Mouse (Mus musculus) gastrocnemius, postnatal 36 days (tissue): ENCODE data around the gene Dusp23. TPM values are rescaled to one million over a fixed set of nuclear protein-coding genes. Genes with fewer than 3 reads are reported as not detected.

Experiments used
- DNase-seq, 2 experiments: peaks; one replicate each; pipeline ENCODE4 v3.0.0; 2022
- intact Hi-C: fragments of 180-260 bp; cut with DNase I; formaldehyde crosslinking; loops from one replicate; pipeline ENCODE4 v1.15.1; 2025
- total RNA-seq, 2 experiments: library from RNA; stranded (reverse); gene quantifications; 2 replicates each; pipeline ENCODE4 v1.2.3; 2021

The Dusp23 gene
- total RNA-seq, 2 experiments from 2014 or later: 30.8 to 31.8 TPM

DNA sequence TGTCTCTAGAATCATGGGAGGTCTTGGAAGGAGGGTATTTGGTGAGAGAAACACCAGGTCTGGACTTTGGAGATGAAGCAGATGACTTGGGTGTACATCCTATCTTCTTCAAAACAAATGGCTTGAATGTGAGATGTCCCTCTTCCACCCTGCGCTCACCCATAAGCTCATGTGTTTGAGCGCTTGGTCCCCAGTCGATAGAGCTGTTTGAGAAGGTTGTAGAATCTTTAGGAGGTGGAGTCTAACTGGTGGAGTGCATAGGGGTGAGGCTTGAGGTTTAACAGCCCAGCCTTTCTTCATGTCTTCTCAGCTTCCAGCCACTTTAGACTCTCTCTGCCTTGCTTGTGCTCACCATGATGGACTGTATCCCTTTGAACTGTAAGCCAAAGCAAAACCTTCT is 6.5 kb downstream of the Dusp23 start:
- intact Hi-C loops: no loop called here
- no peak for DNase-seq

DNA sequence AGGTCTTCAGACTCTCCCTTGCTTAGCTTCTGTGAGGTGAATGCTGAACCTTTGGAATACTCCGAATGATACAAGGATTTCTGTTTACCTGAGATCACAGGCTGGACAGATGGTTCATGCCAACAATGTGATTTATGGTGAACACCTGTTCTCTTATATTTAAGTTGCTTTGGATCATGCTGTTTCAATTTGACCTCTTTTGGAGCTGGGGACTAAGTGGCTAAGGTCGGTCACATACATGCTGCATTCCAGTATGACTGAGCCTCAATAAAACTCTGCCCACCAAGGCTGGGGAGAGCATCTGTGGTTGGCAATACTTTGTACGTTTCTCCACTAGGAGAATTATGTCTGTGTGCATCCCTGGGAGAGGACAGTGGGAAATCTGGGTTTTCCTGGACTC is 8.7 kb downstream of the Dusp23 start:
- no peak for DNase-seq
- intact Hi-C loops: no loop called here

DNA sequence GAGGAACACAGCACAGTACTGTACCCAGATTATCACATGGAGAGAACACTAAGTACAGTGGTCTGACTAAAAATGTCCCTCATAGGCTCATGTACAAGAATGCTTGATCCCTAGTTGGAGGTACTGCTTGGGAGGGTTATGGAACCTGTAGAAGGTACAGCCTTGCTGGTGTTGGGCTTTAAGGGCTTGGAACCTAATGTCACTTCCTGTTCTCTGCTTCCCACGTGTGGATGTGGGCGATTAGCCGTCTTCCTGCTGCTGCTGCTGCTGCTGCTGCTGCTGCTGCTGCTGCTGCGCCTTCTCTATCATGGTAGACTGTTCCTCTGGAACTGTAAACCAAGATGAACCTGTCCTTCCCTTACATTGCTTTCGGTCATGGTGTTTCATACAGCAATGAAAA is 9.2 kb downstream of the Dusp23 start:
- DNase-seq: no peak
- intact Hi-C loops: no loop called here

DNA sequence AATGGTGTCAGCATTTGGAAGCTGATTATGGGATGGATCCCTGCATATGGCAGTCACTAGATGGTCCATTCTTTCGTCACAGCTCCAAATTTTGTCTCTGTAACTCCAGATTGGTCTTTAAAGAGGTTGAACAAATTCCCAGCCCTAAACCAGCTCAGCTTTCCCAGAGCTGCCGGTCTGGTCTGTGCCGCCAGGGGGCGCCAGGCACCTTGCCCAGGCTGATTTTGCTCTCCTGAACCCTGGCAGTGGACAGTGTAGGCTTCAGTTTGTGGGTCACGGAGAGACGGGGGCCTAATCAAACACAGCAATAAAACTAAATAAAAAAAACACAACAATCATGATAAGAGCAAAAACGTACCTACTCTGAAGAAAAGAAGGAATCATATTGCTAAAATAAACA is 13.5 kb downstream of the Dusp23 start:
- DNase-seq: peak; percentile 69 to 74
- intact Hi-C loops: no loop called here

DNA sequence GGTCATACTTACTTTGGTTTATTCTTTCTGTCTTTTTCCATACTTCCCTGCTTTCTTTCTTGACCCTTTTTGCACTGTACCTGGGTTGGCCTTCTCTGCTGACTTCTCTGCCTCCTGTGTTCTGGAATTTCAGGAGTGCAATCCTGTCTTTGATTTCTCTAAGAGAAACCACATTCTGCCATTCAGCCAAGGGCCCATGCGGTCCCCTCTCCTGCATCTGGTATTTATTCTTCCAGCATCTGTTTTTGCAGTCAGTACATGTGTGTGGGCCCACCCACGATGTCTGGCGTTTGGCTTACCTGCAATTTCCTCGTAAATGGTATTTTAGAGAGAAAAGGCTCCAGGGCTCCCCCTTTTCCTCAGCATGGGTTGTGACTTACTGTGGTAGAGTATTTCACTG is 14.6 kb downstream of the Dusp23 start:
- no peak for DNase-seq
- intact Hi-C loops: no loop called here

GRCm38 (mm10) chr1:172617365-172618076 is 15.2 kb downstream of the Dusp23 start:
- intact Hi-C loops: no loop called here
- DNase-seq: no peak

DNA sequence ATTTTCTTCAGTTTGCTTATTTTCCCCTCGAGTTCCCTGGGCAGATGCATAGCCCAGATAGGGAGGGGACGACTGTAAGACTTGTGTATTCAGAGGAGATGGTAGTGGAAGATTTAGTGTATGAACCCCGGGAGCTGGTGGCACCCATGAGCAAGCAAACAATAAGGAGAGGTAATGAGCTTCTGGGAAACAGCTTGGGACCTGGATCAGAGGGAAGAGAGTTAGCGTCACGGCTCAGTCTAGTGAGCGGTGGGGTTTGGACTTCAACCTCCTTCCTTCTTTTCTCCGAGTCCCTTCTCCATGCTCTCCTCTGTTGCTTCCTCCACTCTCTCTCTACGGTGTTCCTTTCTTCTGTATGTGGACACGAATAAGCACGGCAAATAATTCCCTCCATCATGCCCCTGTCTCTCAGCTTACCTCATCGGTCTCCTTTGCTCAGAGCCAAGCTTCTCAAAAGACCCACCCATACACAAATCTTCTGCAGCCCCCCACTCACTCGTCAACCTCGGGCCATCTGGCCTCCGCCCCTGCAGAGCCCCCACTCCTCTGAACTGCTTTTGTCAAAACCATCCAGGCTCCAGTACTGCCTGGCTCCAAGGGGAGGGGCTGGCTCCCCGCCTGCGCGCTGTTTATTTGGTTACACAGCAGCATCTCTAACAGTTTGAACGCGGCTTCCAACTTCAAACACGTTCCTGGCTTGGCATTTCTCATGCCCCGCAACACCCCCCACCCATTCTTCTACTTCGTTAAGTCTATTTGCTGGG is 16.0 kb downstream of the Dusp23 start:
- intact Hi-C loops: no loop called here
- no peak for DNase-seq

DNA sequence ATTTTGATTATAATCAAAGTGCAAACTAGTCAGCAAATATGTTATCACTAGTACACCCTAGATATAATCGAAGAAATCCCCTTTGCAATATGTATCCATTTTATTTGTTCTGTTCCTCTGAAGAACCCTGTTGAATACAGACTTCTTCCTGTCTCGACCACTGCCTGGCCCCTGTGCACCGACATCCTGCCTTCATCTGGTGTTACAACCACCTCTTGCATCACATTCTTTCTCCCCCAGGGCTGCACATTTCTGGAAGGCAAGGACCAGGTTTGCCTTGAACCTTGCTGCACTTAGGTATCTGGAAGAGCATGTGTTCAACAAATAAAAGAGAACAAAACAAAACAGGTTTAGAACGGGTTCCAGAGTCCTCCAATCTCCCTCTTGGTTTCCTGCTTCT is 17.4 kb downstream of the Dusp23 start:
- no peak for DNase-seq
- intact Hi-C loops: no loop called here

GRCm38 (mm10) chr1:172614654-172615053 is 18.1 kb downstream of the Dusp23 start:
- no peak for DNase-seq
- intact Hi-C loops: loop anchor here (5.0 kb wide), 1 partner anchor 87 kb away; no protein-coding TSS in a partner anchor

DNA sequence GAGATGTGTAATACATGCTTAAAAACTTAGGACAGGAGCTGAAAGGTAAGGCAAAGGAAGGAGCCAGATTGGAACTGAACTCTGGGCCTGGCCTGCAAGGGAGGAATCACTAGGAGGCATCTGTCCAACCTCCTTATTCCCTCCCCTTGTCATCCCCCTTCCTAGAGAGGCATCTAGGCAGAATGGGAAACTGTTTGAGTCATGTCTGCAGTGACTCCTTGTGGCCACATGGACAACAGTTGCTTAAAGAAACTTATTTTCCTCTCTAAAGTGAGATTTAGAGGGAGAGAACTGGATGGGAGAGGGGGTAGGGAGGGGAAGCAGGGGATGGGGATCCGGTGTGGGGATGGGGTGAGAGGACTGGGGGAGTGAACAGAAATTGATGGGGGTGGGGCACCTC is 20.0 kb downstream of the Dusp23 start:
- no peak for DNase-seq
- intact Hi-C loops: loop anchor here (5.0 kb wide), 1 partner anchor 85 kb away; no protein-coding TSS in a partner anchor

DNA sequence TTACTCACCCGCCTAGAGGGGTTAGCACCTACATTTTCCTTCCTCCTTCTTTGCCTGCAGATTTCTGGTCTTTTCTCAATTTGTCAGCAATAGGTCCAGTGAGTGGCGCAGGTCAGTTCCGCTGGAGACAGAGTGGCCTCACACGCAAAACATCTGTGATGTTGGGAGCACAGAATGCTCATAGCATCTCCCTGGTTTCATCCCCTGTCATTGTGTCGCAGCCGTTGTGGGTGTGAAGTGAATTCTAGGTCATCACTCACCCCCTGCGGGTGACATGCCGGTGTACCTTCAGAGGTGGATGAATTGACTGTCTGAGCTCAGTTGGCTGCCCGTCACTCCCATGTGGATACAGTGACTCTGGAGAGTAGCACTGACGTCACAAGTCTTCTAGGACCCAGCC is 21.5 kb downstream of the Dusp23 start:
- intact Hi-C loops: loop anchor here (5.0 kb wide), 1 partner anchor 84 kb away; no protein-coding TSS in a partner anchor
- no peak for DNase-seq

DNA sequence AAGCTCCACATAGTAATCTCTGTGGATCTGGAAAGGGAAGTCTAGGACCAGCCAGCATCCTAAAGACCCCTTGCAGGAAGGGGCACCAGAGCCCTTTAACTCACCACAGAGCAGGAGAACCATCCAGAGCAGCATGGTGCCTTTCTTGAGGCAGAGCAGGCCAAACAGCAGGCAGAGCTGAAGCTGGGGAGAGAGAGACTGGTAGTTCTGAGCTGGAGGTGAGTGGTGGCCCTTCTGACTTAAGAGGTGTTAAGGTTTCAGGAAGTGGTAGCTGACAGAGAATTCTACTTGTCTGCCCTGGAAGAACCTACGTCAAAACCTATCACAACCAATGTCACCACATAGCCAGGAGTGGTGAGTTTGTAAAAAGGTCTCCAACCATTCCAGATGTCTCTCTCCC is 30.4 kb downstream of the Dusp23 start, which contains the start of gene Fcrl6:
Fcrl6 (minus strand) TSS at position 226 of the 400 bp plus-strand sequence.
- intact Hi-C loops: no loop called here
- no peak for DNase-seq

GRCm38 (mm10) chr1:172594495-172594894 is 38.3 kb downstream of the Dusp23 start:
- intact Hi-C loops: no loop called here
- DNase-seq: no peak

DNA sequence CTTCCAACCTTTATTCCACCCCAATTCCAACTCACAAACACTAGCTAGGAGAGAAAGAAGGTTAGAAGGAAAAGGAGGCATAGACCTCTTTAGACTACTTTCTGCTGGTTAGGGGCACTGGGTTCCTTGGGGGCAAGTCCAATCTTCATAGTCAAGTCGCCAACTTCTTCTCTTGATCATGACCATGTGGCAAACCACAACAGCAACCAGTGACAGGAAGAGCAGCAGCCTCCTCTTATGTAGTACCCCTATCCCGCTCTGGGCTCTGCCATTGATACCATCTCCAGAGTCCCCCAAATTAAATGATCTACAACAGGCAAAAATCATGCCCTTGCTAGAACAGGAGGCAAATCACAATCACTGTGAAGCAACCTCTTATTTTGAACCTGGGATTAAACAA is 38.8 kb downstream of the Dusp23 start:
- DNase-seq: no peak
- intact Hi-C loops: no loop called here

GRCm38 (mm10) chr1:172593321-172593720 is 39.4 kb downstream of the Dusp23 start:
- intact Hi-C loops: no loop called here
- no peak for DNase-seq

DNA sequence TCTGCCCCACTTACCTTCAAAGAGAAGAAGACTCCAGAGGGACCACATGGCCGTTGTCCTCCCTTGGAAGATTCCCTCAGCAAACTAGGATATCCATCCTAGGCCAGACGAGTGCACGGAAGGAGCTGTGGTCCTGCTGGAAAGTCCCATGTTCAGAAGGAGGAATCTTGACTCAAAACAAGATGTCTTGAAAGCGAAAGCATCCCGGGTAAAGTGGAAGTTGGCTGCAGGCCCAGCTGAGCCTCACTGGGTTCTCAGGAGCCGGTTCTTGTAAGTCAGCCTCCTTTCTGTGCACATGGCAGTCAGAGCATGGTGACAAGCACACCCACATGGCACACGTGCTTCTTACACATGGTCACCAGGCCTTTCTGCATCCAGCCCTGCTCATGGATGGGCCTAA is 42.4 kb downstream of the Dusp23 start, which contains the start of gene Slamf8:
Slamf8 (minus strand) TSS at position 184 of the 400 bp plus-strand sequence.
- peak; percentile 34 to 51 for DNase-seq
- intact Hi-C loops: no loop called here

DNA sequence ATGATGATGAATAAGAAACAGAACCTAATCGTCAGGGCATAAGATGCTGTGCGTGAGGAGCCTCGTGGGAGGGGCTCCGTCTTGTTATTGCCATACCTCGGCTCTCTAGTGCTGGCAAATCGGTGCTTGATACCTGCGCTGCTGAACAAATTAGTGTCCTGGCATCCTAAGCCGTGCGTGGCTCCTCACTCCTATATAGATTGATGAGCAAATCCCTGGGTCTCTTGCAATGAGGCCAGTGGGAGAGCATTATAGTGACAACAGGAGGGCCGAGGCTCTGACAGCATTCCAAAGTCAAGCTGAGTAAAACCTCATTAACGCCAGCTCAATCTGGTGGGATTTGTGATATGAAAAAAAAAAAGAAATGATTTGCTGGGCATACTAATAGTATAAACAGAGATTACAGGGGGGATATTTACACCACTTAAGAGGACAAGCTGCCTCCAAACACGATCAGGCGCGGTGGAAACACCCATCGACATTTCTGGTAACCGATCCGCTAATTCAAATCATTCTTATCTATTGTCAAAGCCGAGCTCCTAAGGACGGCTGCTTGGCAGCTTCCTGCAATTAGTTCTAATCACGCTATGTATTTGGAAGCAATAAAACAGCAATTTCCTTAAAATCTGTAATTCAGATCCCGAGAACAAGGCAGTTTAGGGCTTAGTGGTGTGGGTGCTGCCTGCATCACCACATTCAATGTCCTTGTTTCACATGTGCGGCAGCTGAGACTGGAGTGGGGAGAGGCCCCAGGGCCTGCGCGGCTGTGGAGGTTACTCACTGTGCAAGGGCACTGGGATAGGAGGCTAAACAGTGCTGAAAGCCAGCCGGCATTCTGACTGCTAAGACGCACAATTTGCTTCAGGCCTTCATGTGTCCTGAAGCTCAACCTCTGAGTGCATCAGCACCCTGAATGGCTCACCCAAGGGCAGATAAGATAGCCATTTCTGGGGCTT is 46.9 kb downstream of the Dusp23 start:
- intact Hi-C loops: no loop called here

DNA sequence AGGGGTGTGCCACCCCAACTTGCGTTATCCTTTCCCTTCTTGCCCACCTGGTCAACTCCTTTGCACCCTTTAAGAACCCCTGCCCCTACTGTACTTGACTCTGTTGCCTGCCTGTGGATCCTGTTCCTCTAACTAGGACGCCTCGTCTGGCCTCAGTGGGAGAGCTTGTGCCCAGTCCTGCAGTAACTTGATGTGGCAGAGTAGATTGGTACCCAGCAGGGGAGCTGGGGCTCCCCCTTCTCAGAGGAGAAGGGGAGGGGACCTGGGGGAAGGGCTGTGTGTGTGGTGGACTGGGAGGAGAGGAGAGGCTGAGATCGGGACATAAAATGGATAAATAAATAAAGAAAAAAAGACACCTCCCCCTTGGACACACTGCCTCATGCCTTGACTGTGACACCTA is 47.7 kb downstream of the Dusp23 start:
- intact Hi-C loops: no loop called here
- DNase-seq: no peak

More for the DNA sequence above, 46.9 kb downstream of the Dusp23 start:
- DNase-seq: no peak

DNA sequence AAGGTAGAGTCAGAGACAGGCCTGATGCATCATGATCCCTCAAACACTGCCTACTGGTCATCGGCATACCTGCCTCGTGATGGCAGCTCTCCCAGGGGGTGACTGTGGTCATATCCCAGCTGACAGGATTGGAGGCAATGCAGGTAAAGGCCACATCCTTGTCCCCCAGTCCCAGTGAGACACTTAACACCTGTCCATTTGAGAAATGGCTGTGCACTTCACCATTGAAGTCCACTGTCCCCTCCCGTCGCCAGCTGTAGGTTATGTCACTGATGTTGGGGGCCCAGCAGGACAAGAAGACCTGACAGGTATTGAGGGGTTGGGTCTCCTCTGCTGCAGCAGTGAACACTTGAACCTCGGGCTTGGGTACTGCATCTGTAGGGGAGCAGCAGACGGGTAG is 48.5 kb downstream of the Dusp23 start:
- intact Hi-C loops: no loop called here
- DNase-seq: no peak

DNA sequence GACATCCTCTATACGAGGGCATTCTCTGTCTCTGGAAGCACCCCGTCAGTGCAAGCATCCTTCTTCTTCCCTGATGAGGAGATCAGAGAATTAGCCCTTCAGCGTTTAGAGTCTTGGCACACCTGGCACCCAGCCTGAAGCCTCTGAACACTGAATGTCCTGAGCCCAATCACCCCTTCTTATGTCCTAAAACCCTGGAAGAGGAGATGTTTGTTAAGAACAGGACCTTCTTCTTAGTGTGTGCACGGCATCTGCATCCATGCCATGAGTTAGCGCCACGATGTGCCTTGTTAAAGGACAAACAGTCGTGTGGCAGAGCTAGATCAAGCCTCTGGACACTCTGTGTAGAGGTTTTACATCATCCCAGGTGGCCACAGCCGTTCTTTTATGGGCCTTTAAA is 50.3 kb downstream of the Dusp23 start:
- intact Hi-C loops: no loop called here
- DNase-seq: no peak
